Mouse (Mus musculus): Measurements from ENCODE around the gene Adcy2. TPM values are rescaled to one million over a fixed set of nuclear protein-coding genes. Genes with fewer than 3 reads are reported as not detected.

The Adcy2 gene
- polyA plus RNA-seq, 2 experiments: 0.33 to 0.38 TPM

DNA sequence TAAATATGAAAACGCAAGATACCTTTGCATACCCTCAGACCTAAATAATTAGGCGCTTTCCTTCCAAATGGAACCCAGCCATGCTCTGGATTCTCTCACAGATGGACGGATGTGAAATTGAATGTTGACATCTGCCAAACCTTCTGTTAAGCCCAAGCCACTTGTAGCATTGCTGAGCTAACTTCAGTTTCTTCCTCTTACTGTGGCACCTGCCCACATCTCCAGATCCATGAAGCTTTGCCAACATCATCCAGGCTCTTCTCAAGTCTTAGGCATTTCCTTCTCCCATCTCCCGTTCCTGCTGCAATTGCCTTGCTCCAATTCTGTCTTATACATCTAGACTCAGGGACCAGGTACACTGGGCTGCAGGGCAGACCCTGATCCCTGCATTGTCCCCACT, 6.8 kb upstream of the Adcy2 start:
- no peaks in the 10 kb centered on the region for H3K4me1 ChIP-seq (replicated peaks; ENCODE audit: control insufficient read depth in 2 of 2, insufficient read depth in 2 of 2, low read length in 1 of 2)
- H3K9me3 ChIP-seq (ENCODE audit: control insufficient read depth, low read length): no peaks in the 10 kb centered on the region
- H3K27me3 ChIP-seq (ENCODE audit: control insufficient read depth, insufficient read depth, low read length): no peaks in the 10 kb centered on the region
- no peaks in the 10 kb centered on the region for H3K36me3 ChIP-seq (replicated peaks; ENCODE audit: control insufficient read depth, insufficient read depth, low read depth)
- DNase-seq (ENCODE audit: low read depth in 3 of 3, low spot score in 3 of 3): no peak
- ATAC-seq (ENCODE audit: insufficient read depth): no peak
- WGBS (ENCODE audit: insufficient replicate concordance): 57% methylated on average over 4 of the region's 4 CpGs
- H3K27ac ChIP-seq: no peak overlapping the region
- no peak for TF ChIP-seq CTCF (IDR thresholded peaks at IDR 0.05; ENCODE audit: low read depth)
- H3K4me3 ChIP-seq (ENCODE audit: insufficient read depth in 1 of 2, low read depth in 2 of 2, low read length in 2 of 2): no peak overlapping the region
- no peak overlapping the region for H3K9ac ChIP-seq (replicated peaks)
- H3K4me2 ChIP-seq (ENCODE audit: low read depth): no peak overlapping the region

DNA sequence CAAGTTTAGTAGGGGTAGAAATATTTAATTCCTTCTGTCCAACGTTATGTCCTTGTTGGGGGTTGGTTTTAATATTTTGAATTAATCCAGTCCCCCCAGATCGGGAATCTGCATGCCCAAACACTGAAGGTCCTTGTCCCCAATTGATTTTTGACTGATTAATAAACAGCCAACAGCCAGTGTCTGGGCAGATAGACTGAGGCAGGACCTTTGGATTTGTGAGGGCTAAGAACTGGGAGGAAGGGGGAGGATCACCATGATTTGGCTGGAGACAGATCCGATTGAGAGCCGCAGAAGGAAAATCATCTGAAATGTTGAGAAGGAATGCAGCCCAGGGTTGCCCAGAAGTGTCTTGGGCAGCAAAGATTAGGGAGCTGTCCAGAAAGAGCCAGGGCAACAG, 5.1 kb upstream of the Adcy2 start:
- ATAC-seq (ENCODE audit: insufficient read depth) (no peak), DNase-seq (ENCODE audit: low read depth in 3 of 3, low spot score in 3 of 3) (no peak)
- Histone ChIP-seq H3K4me3 (ENCODE audit: insufficient read depth in 1 of 2, low read depth in 2 of 2, low read length in 2 of 2) (no peak overlapping the region), H3K9me3 (ENCODE audit: control insufficient read depth, low read length) (no peaks in the 10 kb centered on the region), H3K36me3 (replicated peaks; ENCODE audit: control insufficient read depth, insufficient read depth, low read depth) (no peaks in the 10 kb centered on the region), H3K4me1 (replicated peaks; ENCODE audit: control insufficient read depth in 2 of 2, insufficient read depth in 2 of 2, low read length in 1 of 2) (no peaks in the 10 kb centered on the region), H3K4me2 (ENCODE audit: low read depth) (no peak overlapping the region), H3K27me3 (ENCODE audit: control insufficient read depth, insufficient read depth, low read length) (peaks cover 9% of the 10 kb centered on the region), H3K27ac (no peak overlapping the region), H3K9ac (replicated peaks) (no peak overlapping the region)
- 50% methylated on average over 4 of the region's 4 CpGs for WGBS (ENCODE audit: insufficient replicate concordance)
- TF ChIP-seq CTCF (IDR thresholded peaks at IDR 0.05; ENCODE audit: low read depth) (no peak), EP300 (IDR thresholded peaks at IDR 0.05; ENCODE audit: low read depth) (no peak)

DNA sequence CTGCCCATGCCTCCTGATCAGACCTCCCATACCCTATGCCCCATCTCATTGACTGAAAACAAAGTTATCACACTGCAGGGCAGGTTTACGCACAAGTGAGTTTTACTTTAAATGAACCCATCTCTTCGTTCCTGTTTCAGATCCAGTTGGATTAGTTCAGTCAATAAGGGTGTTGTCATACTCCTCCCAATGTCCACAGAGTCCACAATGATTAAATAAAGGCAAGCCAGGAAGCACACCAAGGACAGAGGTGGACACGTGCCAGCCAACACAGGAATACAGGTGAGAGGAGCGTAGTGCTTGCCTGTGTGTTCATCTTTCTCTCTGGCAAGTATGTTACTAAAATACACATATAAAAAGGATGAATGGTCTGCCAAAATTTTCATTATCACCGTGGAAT, 3.3 kb upstream of the Adcy2 start:
- no peak for TF ChIP-seq CTCF (IDR thresholded peaks at IDR 0.05; ENCODE audit: low read depth)
- TF ChIP-seq EP300 (IDR thresholded peaks at IDR 0.05; ENCODE audit: low read depth): no peak
- Histone ChIP-seq H3K4me1 (replicated peaks; ENCODE audit: control insufficient read depth in 2 of 2, insufficient read depth in 2 of 2, low read length in 1 of 2) (0 out of 4 replicates have a peak, but pooled peaks cover 0 to 2% of the 10 kb centered on the region in 2 experiments), H3K36me3 (replicated peaks; ENCODE audit: control insufficient read depth, insufficient read depth, low read depth) (no peaks in the 10 kb centered on the region), H3K4me3 (ENCODE audit: insufficient read depth in 1 of 2, low read depth in 2 of 2, low read length in 2 of 2) (no peak overlapping the region), H3K27ac (no peak overlapping the region), H3K9me3 (ENCODE audit: control insufficient read depth, low read length) (no peaks in the 10 kb centered on the region), H3K27me3 (ENCODE audit: control insufficient read depth, insufficient read depth, low read length) (peaks cover 25% of the 10 kb centered on the region), H3K9ac (replicated peaks) (no peak overlapping the region), H3K4me2 (ENCODE audit: low read depth) (no peak overlapping the region)
- DNase-seq (ENCODE audit: low read depth in 3 of 3, low spot score in 3 of 3) (no peak), ATAC-seq (ENCODE audit: insufficient read depth) (no peak)
- WGBS (ENCODE audit: insufficient replicate concordance): 52% methylated on average over 5 of the region's 5 CpGs

DNA sequence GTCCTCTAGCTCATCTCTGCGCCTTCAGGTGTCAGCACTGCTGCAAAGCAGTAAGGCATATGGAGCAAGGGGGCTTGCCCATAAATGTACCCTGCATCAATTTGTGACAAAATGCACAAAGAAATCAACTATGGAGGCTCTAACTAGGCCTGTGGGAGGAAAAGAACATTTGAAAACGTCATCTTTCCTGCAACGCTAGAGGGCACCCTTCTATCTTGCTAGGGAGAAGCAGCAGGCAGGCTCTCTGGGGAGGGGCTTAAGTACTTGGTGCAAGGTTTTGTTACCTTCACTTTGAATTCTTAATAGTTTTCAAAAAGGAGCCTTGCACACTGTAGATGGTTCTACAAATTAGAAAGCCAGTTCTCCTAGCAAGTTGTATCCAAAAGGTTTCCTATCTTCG, 2.8 kb upstream of the Adcy2 start:
- Histone ChIP-seq H3K9me3 (ENCODE audit: control insufficient read depth, low read length) (no peaks in the 10 kb centered on the region), H3K27ac (no peak overlapping the region), H3K4me1 (replicated peaks; ENCODE audit: control insufficient read depth in 2 of 2, insufficient read depth in 2 of 2, low read length in 1 of 2) (0 out of 4 replicates have a peak, but pooled peaks cover 0 to 2% of the 10 kb centered on the region in 2 experiments), H3K9ac (replicated peaks) (no peak overlapping the region), H3K27me3 (ENCODE audit: control insufficient read depth, insufficient read depth, low read length) (peaks cover 25% of the 10 kb centered on the region), H3K4me3 (ENCODE audit: insufficient read depth in 1 of 2, low read depth in 2 of 2, low read length in 2 of 2) (no peak overlapping the region), H3K4me2 (ENCODE audit: low read depth) (no peak overlapping the region), H3K36me3 (replicated peaks; ENCODE audit: control insufficient read depth, insufficient read depth, low read depth) (no peaks in the 10 kb centered on the region)
- no peak for ATAC-seq (ENCODE audit: insufficient read depth)
- DNase-seq (ENCODE audit: low read depth in 3 of 3, low spot score in 3 of 3): peak in 1 of 3 experiments; percentile 9
- TF ChIP-seq CTCF (IDR thresholded peaks at IDR 0.05; ENCODE audit: low read depth): peak; percentile 45
- TF ChIP-seq EP300 (IDR thresholded peaks at IDR 0.05; ENCODE audit: low read depth): no peak
- 15% methylated on average over 4 of the region's 4 CpGs for WGBS (ENCODE audit: insufficient replicate concordance)

DNA sequence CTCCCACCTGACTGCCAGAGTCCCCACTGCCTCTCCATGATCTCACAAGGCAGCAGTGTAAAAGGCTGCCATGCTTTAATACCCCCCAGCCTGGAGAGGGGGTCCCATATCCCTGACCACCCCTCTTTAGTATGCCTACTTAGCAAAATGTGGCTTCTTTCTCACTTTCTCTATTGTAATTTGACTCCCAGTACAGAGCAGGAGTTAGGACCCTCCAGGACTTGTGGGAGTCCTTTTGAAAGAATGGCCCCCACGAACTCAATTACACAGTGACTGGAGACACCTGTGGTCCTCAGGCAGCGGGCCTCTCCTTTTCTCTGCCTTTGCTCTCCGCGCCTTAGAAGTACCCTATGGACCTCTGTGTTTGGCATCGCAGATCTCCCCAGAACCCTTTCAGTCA, 485 bp upstream of the Adcy2 start:
- Histone ChIP-seq H3K36me3 (replicated peaks; ENCODE audit: control insufficient read depth, insufficient read depth, low read depth) (no peaks in the 10 kb centered on the region), H3K27me3 (ENCODE audit: control insufficient read depth, insufficient read depth, low read length) (peaks cover 25% of the 10 kb centered on the region), H3K9me3 (ENCODE audit: control insufficient read depth, low read length) (no peaks in the 10 kb centered on the region), H3K27ac (no peak overlapping the region), H3K4me2 (ENCODE audit: low read depth) (no peak overlapping the region), H3K4me1 (replicated peaks; ENCODE audit: control insufficient read depth in 2 of 2, insufficient read depth in 2 of 2, low read length in 1 of 2) (0 out of 4 replicates have a peak, but pooled peaks cover 0 to 2% of the 10 kb centered on the region in 2 experiments), H3K4me3 (ENCODE audit: insufficient read depth in 1 of 2, low read depth in 2 of 2, low read length in 2 of 2) (no peak overlapping the region), H3K9ac (replicated peaks) (no peak overlapping the region)
- DNase-seq (ENCODE audit: low read depth in 3 of 3, low spot score in 3 of 3): no peak
- TF ChIP-seq EP300 (IDR thresholded peaks at IDR 0.05; ENCODE audit: low read depth): no peak
- TF ChIP-seq CTCF (IDR thresholded peaks at IDR 0.05; ENCODE audit: low read depth): no peak
- ATAC-seq (ENCODE audit: insufficient read depth): no peak
- WGBS (ENCODE audit: insufficient replicate concordance): 39% methylated on average over 5 of the region's 5 CpGs

All from liver, embryonic 14.5 days (tissue).